Mouse (Mus musculus) lung, embryonic 16.5 days (tissue): ENCODE results near the gene Napepld. TPM values are rescaled to one million over a fixed set of nuclear protein-coding genes. Genes with fewer than 3 reads are reported as not detected.
A peak's percentile ranks its signal among the peaks of the same experiment; 100 is the strongest.

Experiments
- ATAC-seq: fragments of 200-750 bp; cut with Nextera tagmentation; 2 replicates; pipeline ENCODE4 v1.8.0; 2017; ENCODE audit warnings: low read depth, mild to moderate bottlenecking, moderate library complexity
- H3K27ac ChIP-seq: fragments of 300-500 bp; sonication (generic); 2 replicates; pipeline ENCODE4 v1.5.1; 2014; ENCODE audit warnings: mild to moderate bottlenecking, control low read depth, low read length
- H3K27me3 ChIP-seq: fragments of 300-500 bp; sonication (generic); 2 replicates; pipeline ENCODE4 v1.6.1; 2014; ENCODE audit warnings: low read depth, low read length, mixed read lengths; ENCODE audit not compliant: control insufficient read depth, insufficient read depth
- H3K36me3 ChIP-seq: fragments of 300-500 bp; sonication (generic); 2 replicates; pipeline ENCODE4 v1.6.1; 2014; ENCODE audit warnings: low read length; ENCODE audit not compliant: control insufficient read depth, insufficient read depth
- H3K4me1 ChIP-seq: fragments of 300-500 bp; sonication (generic); replicated peaks from 2 replicates; pipeline ENCODE4 v1.6.1; 2014; ENCODE audit warnings: low read length, mixed read lengths; ENCODE audit not compliant: control insufficient read depth, insufficient read depth
- H3K4me2 ChIP-seq: fragments of 300-500 bp; sonication (generic); 2 replicates; pipeline ENCODE4 v1.6.1; 2014; ENCODE audit warnings: low read depth, low read length, control low read depth
- H3K4me3 ChIP-seq: fragments of 300-500 bp; sonication (generic); 2 replicates; pipeline ENCODE4 v1.5.1; 2014; ENCODE audit warnings: mild to moderate bottlenecking, low read length, control low read depth
- H3K9ac ChIP-seq: fragments of 300-500 bp; sonication (generic); 2 replicates; pipeline ENCODE4 v1.6.1; 2014; ENCODE audit warnings: low read length, control low read depth
- H3K9me3 ChIP-seq: fragments of 300-500 bp; sonication (generic); 2 replicates; pipeline ENCODE4 v1.6.1; 2016; ENCODE audit warnings: low read length; ENCODE audit not compliant: control insufficient read depth
- WGBS: fragments of 180-500 bp; shearing (Covaris S2); extraction: QIAGEN DNeasy Blood & Tissue Kit; methylation state at CpG from one replicate; pipeline ENCODE4 v1.1.7; 2014; 5-methylcytosine and 5-hydroxymethylcytosine counted together
- polyA plus RNA-seq: library from polyadenylated mRNA; unstranded; fragments of >200 nt; fragmentation: Nextera tagmentation; extraction: Ambion mirVana; gene quantifications from 2 replicates; pipeline ENCODE4 v1.2.1, GENCODE M21; 2015

Napepld gene
- polyA plus RNA-seq, 1 experiment from 2014 or later = 4.7 TPM

- WGBS = 92% methylated on average over 11 of the region's 11 CpGs
- Histone ChIP-seq H3K9ac (no peak overlapping the region), H3K4me2 (no peak overlapping the region), H3K9me3 (no peaks in the 10 kb centered on the region), H3K27me3 (no peaks in the 10 kb centered on the region), H3K4me1 (peaks cover 7% of the 10 kb centered on the region), H3K27ac (no peak overlapping the region), H3K36me3 (peaks cover 13% of the 10 kb centered on the region), H3K4me3 (no peak overlapping the region)
- ATAC-seq = no peak
Measured at GRCm38 (mm10) chr5:21663081-21663480, 38.1 kb downstream of the Napepld start.

- H3K9me3 ChIP-seq = no peaks in the 10 kb centered on the region
- no peak overlapping the region for H3K4me2 ChIP-seq
- H3K4me3 ChIP-seq = no peak overlapping the region
- no peak overlapping the region for H3K27ac ChIP-seq
- H3K9ac ChIP-seq = no peak overlapping the region
- ATAC-seq = no peak
- H3K4me1 ChIP-seq = peaks cover 8% of the 10 kb centered on the region
- WGBS = 80% methylated on average over 6 of the region's 6 CpGs
- H3K27me3 ChIP-seq = no peaks in the 10 kb centered on the region
- peaks cover 15% of the 10 kb centered on the region for H3K36me3 ChIP-seq
Measured at GRCm38 (mm10) chr5:21660850-21661249, 40.3 kb downstream of the Napepld start.

GRCm38 (mm10) chr5:21658623-21659395 is 42.4 kb downstream of the Napepld start:
- peak; percentile 71 for ATAC-seq
- H3K4me1 ChIP-seq = peaks cover 8% of the 10 kb centered on the region
- H3K9ac ChIP-seq = no peak overlapping the region
- no peak overlapping the region for H3K4me3 ChIP-seq
- no peaks in the 10 kb centered on the region for H3K9me3 ChIP-seq
- H3K36me3 ChIP-seq = peaks cover 20% of the 10 kb centered on the region
- H3K4me2 ChIP-seq = no peak overlapping the region
- WGBS = 39% methylated on average over 11 of the region's 11 CpGs
- no peaks in the 10 kb centered on the region for H3K27me3 ChIP-seq
- H3K27ac ChIP-seq = peak overlapping the region; percentile 59

- Histone ChIP-seq H3K36me3 (peaks cover 20% of the 10 kb centered on the region), H3K27ac (peak overlapping the region; percentile 3; the same call in 1 of the 2 replicates), H3K4me1 (peaks cover 8% of the 10 kb centered on the region), H3K9ac (no peak overlapping the region), H3K9me3 (no peaks in the 10 kb centered on the region), H3K4me2 (no peak overlapping the region), H3K27me3 (no peaks in the 10 kb centered on the region), H3K4me3 (no peak overlapping the region)
- 89% methylated on average over 6 of the region's 6 CpGs for WGBS
- no peak for ATAC-seq
Measured at GRCm38 (mm10) chr5:21658038-21658437, 43.2 kb downstream of the Napepld start.

GRCm38 (mm10) chr5:21656912-21657311 is 44.3 kb downstream of the Napepld start:
- no peak overlapping the region for H3K4me3 ChIP-seq
- WGBS = 66% methylated on average over 9 of the region's 9 CpGs
- H3K36me3 ChIP-seq = peaks cover 23% of the 10 kb centered on the region

GRCm38 (mm10) chr5:21651885-21652612 is 49.1 kb downstream of the Napepld start:
- H3K27me3 ChIP-seq = no peaks in the 10 kb centered on the region
- H3K4me3 ChIP-seq = no peak overlapping the region
- 77% methylated on average over 7 of the region's 7 CpGs for WGBS
- ATAC-seq = no peak
- peaks cover 4% of the 10 kb centered on the region for H3K4me1 ChIP-seq
- H3K27ac ChIP-seq = no peak overlapping the region
- H3K9me3 ChIP-seq = no peaks in the 10 kb centered on the region
- H3K9ac ChIP-seq = no peak overlapping the region
- H3K4me2 ChIP-seq = no peak overlapping the region
- peaks cover 28% of the 10 kb centered on the region for H3K36me3 ChIP-seq

More at GRCm38 (mm10) chr5:21656912-21657311, 44.3 kb downstream of the Napepld start:
- Histone ChIP-seq H3K4me1 (peaks cover 8% of the 10 kb centered on the region), H3K4me2 (no peak overlapping the region), H3K9ac (no peak overlapping the region), H3K27ac (peak overlapping the region; percentile 50), H3K27me3 (no peaks in the 10 kb centered on the region), H3K9me3 (no peaks in the 10 kb centered on the region)
- ATAC-seq = peak; percentile 91

- peaks cover 12% of the 10 kb centered on the region for H3K4me1 ChIP-seq
- H3K4me2 ChIP-seq = no peak overlapping the region
- ATAC-seq = no peak
- no peak overlapping the region for H3K27ac ChIP-seq
- no peaks in the 10 kb centered on the region for H3K27me3 ChIP-seq
- 73% methylated on average over 2 of the region's 2 CpGs for WGBS
- H3K4me3 ChIP-seq = no peak overlapping the region
- H3K9me3 ChIP-seq = no peaks in the 10 kb centered on the region
- H3K36me3 ChIP-seq = peaks cover 27% of the 10 kb centered on the region
- no peak overlapping the region for H3K9ac ChIP-seq
Measured at GRCm38 (mm10) chr5:21650736-21651135, 50.5 kb downstream of the Napepld start.

GRCm38 (mm10) chr5:21646133-21646491 is 55.1 kb downstream of the Napepld start:
- Histone ChIP-seq H3K36me3 (peaks cover 10% of the 10 kb centered on the region), H3K27me3 (no peaks in the 10 kb centered on the region; the same call in 1 of the 2 replicates), H3K4me1 (peaks cover 22% of the 10 kb centered on the region), H3K9ac (peak overlapping the region; percentile 91), H3K27ac (peak overlapping the region; percentile 95), H3K4me3 (peak overlapping the region; percentile 88), H3K4me2 (peak overlapping the region; percentile 88), H3K9me3 (no peaks in the 10 kb centered on the region)
- 0% methylated on average over 24 of the region's 25 CpGs for WGBS
- no peak; the same call in 1 of the 2 replicates for ATAC-seq

GRCm38 (mm10) chr5:21645439-21646132 is 55.6 kb downstream of the Napepld start, which contains the start of the genes Fbxl13 and Armc10:
Gene Fbxl13 (minus strand): TSS chr5:21645634.
Gene Armc10 (plus strand): TSS chr5:21645813.
- Histone ChIP-seq H3K27ac (peak within 1 kb of the TSS; percentile 95), H3K27me3 (no peaks in the 10 kb centered on the region; the same call in 1 of the 2 replicates), H3K4me2 (peak within 1 kb of the TSS; percentile 88), H3K4me3 (peak within 1 kb of the TSS; percentile 88), H3K9ac (peak within 1 kb of the TSS; percentile 91), H3K4me1 (peaks cover 22% of the 10 kb centered on the region), H3K9me3 (no peaks in the 10 kb centered on the region), H3K36me3 (peaks cover 10% of the 10 kb centered on the region)
- ATAC-seq = peak; percentile 95
- WGBS = 0% methylated on average over 33 of the region's 40 CpGs
